Mouse (Mus musculus): ENCODE measurements around the gene Golga7b. TPM values are rescaled to one million over a fixed set of nuclear protein-coding genes. Genes with fewer than 3 reads are reported as not detected.

The Golga7b gene
- polyA plus RNA-seq, 1 experiment from 2014 or later = not detected

DNA sequence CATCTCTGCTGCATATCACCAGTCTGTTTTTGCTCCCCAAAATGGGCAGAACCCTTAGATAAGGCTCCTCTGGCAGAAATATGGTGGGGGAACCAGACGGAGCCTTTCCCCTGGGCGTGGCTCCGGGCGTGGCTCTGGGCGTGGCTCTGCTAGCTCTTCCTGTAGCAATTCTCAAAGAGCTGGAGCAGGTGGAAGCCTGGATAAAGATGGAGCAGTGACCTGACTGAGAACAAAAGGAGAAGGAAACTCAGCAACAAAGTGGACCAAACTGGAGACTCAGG, 17.1 kb upstream of the Golga7b start:
- no peak for TF ChIP-seq CTCF (IDR thresholded peaks at IDR 0.05; ENCODE audit: low read depth)

GRCm38 (mm10) chr19:42230986-42231385, 16.4 kb upstream of the Golga7b start:
- no peak for DNase-seq
- Histone ChIP-seq H3K4me2 (no peak overlapping the region), H3K9ac (no peak overlapping the region), H3K27ac (ENCODE audit: low read depth) (no peak overlapping the region), H3K9me3 (ENCODE audit: low read depth, low read length) (no peaks in the 10 kb centered on the region), H3K4me1 (ENCODE audit: insufficient read depth) (no peaks in the 10 kb centered on the region), H3K4me3 (ENCODE audit: low read depth, low read length) (no peak overlapping the region), H3K36me3 (ENCODE audit: insufficient read depth) (no peaks in the 10 kb centered on the region), H3K27me3 (ENCODE audit: insufficient read depth, low read length) (no peaks in the 10 kb centered on the region)
- ATAC-seq (ENCODE audit: insufficient read depth) = no peak
- 78% methylated on average over 13 of the region's 13 CpGs for WGBS
- no peak for TF ChIP-seq CTCF (IDR thresholded peaks at IDR 0.05; ENCODE audit: low read depth)

More for the DNA sequence above, 17.1 kb upstream of the Golga7b start:
- Histone ChIP-seq H3K9me3 (ENCODE audit: low read depth, low read length) (no peaks in the 10 kb centered on the region), H3K36me3 (ENCODE audit: insufficient read depth) (no peaks in the 10 kb centered on the region), H3K27ac (ENCODE audit: low read depth) (no peak overlapping the region), H3K9ac (no peak overlapping the region), H3K27me3 (ENCODE audit: insufficient read depth, low read length) (no peaks in the 10 kb centered on the region), H3K4me3 (ENCODE audit: low read depth, low read length) (no peak overlapping the region), H3K4me1 (ENCODE audit: insufficient read depth) (no peaks in the 10 kb centered on the region), H3K4me2 (no peak overlapping the region)
- ATAC-seq (ENCODE audit: insufficient read depth) = no peak
- 62% methylated on average over 5 of the region's 5 CpGs for WGBS
- no peak for DNase-seq

DNA sequence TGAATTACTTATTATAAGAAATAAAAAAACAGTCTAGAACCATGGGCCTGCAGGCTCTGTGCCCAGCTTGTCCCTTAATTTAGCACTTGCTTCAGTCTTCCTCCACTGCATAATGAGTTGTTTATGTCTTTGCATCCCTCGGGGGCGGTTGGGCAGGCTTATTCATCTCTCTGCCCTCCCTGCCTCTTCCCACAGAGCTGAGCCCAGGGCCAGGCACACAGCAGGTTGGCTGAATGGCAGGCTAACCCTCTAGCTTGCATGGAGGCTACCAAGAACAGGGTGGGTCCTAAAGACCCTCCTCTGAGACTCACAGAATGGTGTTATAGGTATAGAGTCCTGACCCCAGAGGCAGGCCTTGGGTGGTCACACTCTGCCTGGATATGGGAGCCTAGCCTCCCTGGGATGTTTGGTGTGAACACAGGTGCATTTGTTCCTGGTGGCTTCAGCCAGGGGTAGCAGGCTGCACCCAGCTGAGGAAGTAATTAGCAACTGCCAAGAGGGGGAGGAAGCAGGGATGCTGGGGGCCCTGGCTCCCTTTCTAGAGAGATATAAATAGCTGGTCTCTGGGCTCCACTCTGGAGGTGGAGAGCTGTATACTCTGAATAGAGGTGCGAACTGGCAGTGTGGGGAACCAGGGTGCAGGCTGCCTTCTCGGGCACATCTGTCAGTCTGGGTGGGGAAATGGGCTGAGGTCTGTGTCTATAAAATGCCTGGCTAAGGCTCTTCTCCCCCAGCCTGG, 9.6 kb upstream of the Golga7b start:
- no peak overlapping the region for H3K4me2 ChIP-seq
- H3K9me3 ChIP-seq (ENCODE audit: low read depth, low read length) = no peaks in the 10 kb centered on the region
- no peak for ATAC-seq (ENCODE audit: insufficient read depth)

DNA sequence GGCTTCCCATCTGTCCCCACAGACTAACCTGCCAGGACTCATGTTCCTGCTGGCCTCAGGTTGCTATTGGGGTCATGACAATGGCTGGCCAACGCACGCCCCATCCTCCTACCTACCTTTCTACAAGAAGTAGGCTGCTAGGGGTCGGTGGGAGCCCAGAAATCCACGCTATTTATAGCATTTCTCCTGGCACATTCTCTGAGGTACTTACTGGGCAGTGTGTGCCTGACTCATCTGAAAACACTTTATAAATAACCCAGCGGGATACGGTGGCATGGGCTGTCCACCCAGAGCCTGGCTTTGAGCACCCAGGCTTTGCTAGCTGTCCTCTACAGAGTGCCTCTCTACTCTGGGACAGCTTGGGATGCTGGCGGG, 9.0 kb upstream of the Golga7b start:
- Histone ChIP-seq H3K36me3 (ENCODE audit: insufficient read depth) (no peaks in the 10 kb centered on the region), H3K9me3 (ENCODE audit: low read depth, low read length) (no peaks in the 10 kb centered on the region), H3K4me2 (no peak overlapping the region), H3K4me1 (ENCODE audit: insufficient read depth) (no peaks in the 10 kb centered on the region), H3K27ac (ENCODE audit: low read depth) (no peak overlapping the region), H3K27me3 (ENCODE audit: insufficient read depth, low read length) (no peaks in the 10 kb centered on the region), H3K9ac (no peak overlapping the region), H3K4me3 (ENCODE audit: low read depth, low read length) (no peak overlapping the region)
- 59% methylated on average over 7 of the region's 7 CpGs for WGBS
- ATAC-seq (ENCODE audit: insufficient read depth) (no peak), DNase-seq (no peak)
- TF ChIP-seq CTCF (IDR thresholded peaks at IDR 0.05; ENCODE audit: low read depth) = no peak

More for the DNA sequence above, 9.6 kb upstream of the Golga7b start:
- Histone ChIP-seq H3K36me3 (ENCODE audit: insufficient read depth) (no peaks in the 10 kb centered on the region), H3K4me3 (ENCODE audit: low read depth, low read length) (no peak overlapping the region), H3K4me1 (ENCODE audit: insufficient read depth) (no peaks in the 10 kb centered on the region), H3K9ac (no peak overlapping the region), H3K27ac (ENCODE audit: low read depth) (no peak overlapping the region), H3K27me3 (ENCODE audit: insufficient read depth, low read length) (no peaks in the 10 kb centered on the region)
- no peak for TF ChIP-seq CTCF (IDR thresholded peaks at IDR 0.05; ENCODE audit: low read depth)
- DNase-seq = no peak
- WGBS = 23% methylated on average over 4 of the region's 4 CpGs

DNA sequence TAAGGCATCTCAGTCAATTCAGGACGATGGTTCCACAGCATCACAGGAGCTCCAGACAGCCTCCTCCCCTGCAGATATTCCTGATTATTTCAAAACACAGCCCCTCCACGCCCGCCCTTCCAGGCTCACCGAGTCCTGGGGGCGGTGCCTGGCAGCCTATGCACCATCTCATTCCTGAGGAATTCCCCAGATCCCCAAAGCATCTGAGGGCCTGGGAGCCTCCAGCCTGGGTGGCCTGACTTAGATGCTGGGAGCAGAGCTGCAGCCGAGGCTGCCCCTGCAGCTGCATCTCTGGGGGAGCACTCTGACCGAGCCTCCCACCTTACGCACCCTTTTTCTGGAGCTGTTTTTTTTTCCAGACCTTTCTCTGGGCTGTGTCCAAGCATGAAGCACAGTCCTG, 6.5 kb upstream of the Golga7b start:
- Histone ChIP-seq H3K4me2 (no peak overlapping the region), H3K36me3 (ENCODE audit: insufficient read depth) (no peaks in the 10 kb centered on the region), H3K9ac (no peak overlapping the region), H3K4me1 (ENCODE audit: insufficient read depth) (no peaks in the 10 kb centered on the region), H3K27me3 (ENCODE audit: insufficient read depth, low read length) (no peaks in the 10 kb centered on the region), H3K9me3 (ENCODE audit: low read depth, low read length) (no peaks in the 10 kb centered on the region), H3K4me3 (ENCODE audit: low read depth, low read length) (no peak overlapping the region), H3K27ac (ENCODE audit: low read depth) (no peak overlapping the region)
- ATAC-seq (ENCODE audit: insufficient read depth) = no peak
- 39% methylated on average over 8 of the region's 8 CpGs for WGBS
- no peak for DNase-seq
- TF ChIP-seq CTCF (IDR thresholded peaks at IDR 0.05; ENCODE audit: low read depth) = no peak

DNA sequence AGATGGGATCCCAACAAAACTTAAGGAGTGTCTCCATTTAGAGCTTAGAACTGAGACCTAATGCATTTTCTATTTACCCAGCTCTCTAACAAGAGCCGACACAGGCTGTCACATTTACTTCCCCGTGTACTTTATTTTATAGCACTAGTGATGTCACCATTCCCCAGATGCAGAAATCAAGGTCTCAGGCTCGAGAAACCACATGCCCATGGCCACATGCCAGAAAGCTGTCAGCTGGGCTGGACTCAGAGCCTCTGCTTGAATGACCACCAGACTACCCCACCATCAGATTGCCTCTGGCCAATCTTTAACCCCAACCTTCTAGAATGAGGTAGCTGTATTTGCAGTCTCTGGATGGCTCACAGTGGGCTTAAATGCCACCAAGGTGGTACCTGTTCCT, 4.0 kb upstream of the Golga7b start:
- no peak overlapping the region for H3K9ac ChIP-seq
- no peak overlapping the region for H3K4me2 ChIP-seq
- no peaks in the 10 kb centered on the region for H3K36me3 ChIP-seq (ENCODE audit: insufficient read depth)
- no peak for DNase-seq
- no peak overlapping the region for H3K27ac ChIP-seq (ENCODE audit: low read depth)
- no peak overlapping the region for H3K4me3 ChIP-seq (ENCODE audit: low read depth, low read length)
- TF ChIP-seq CTCF (IDR thresholded peaks at IDR 0.05; ENCODE audit: low read depth) = no peak
- WGBS = 46% methylated on average over 3 of the region's 3 CpGs
- no peaks in the 10 kb centered on the region for H3K27me3 ChIP-seq (ENCODE audit: insufficient read depth, low read length)
- H3K9me3 ChIP-seq (ENCODE audit: low read depth, low read length) = no peaks in the 10 kb centered on the region
- no peak for ATAC-seq (ENCODE audit: insufficient read depth)
- no peaks in the 10 kb centered on the region for H3K4me1 ChIP-seq (ENCODE audit: insufficient read depth)

DNA sequence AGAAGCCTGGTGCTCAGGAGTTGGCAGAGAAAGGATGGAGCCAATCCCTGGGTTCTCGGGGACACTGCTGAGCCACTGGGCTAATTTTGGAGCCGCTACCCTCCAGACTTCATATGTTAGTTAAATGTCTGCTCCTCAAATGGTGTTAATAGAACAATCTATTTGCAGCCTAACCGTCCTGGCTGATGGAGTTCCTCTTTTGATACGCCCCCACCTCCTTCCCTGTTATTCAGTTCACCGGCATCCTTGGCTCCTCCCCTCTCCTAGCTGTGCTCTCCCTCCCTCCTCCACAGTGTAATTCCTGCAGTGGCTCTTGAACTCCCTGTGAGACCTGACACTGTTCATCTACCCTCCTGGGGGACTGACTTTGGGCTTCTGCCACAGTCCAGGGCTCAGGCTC, 748 bp upstream of the Golga7b start:
- Histone ChIP-seq H3K4me1 (ENCODE audit: insufficient read depth) (no peaks in the 10 kb centered on the region), H3K27me3 (ENCODE audit: insufficient read depth, low read length) (no peaks in the 10 kb centered on the region), H3K4me3 (ENCODE audit: low read depth, low read length) (no peak overlapping the region), H3K9me3 (ENCODE audit: low read depth, low read length) (no peaks in the 10 kb centered on the region), H3K27ac (ENCODE audit: low read depth) (no peak overlapping the region), H3K4me2 (no peak overlapping the region), H3K9ac (no peak overlapping the region), H3K36me3 (ENCODE audit: insufficient read depth) (no peaks in the 10 kb centered on the region)
- 45% methylated on average over 5 of the region's 5 CpGs for WGBS
- DNase-seq = no peak
- TF ChIP-seq CTCF (IDR thresholded peaks at IDR 0.05; ENCODE audit: low read depth) = no peak
- ATAC-seq (ENCODE audit: insufficient read depth) = no peak

Data from lung, embryonic 14.5 days (tissue).